Mouse (Mus musculus): ENCODE results near the gene Kif24.

DNA sequence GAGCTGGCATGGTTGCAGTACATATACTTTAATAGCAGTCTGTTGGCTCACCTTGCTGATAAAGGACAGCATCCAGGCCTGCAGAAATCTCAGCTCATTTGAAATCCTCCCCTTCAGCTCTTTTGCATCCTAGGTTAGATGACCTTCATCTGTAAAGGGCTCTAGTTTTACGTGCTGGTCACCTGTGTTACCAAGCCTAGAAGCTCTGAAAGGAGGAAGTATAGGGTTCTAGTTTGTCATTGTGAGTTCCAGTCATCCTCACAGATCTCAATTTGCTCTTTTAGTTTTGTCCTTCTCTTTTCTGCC, 6.7 kb upstream of the Kif24 start:
- TF ChIP-seq CTCF (IDR thresholded peaks at IDR 0.05; ENCODE audit: low read depth, low read length), result no peak
- no peak for TF ChIP-seq TAL1 (conservative IDR thresholded peaks at IDR 0.05; ENCODE audit: low read depth, low read length)
- TF ChIP-seq POLR2AphosphoS5 (IDR thresholded peaks at IDR 0.05; ENCODE audit: insufficient replicate concordance, low read depth, low read length), result no peak
- TF ChIP-seq GATA2 (IDR thresholded peaks at IDR 0.05; ENCODE audit: borderline replicate concordance, low read depth, low read length), result no peak
- TF ChIP-seq GATA1 (IDR thresholded peaks at IDR 0.05; ENCODE audit: borderline replicate concordance, low read length), result no peak

Measured in G1E (cell line).